Mouse (Mus musculus) heart, adult 2 months (tissue): ENCODE measurements at regions not wholly inside any gene's neighbourhood (a gene's known extent, or its start where the extent isn't known, plus 50 kb on each side); places are given as distances from the start of the nearest gene placed in this dataset.

ENCODE experiments used
- CTCF ChIP-seq: fragments of 200-600 bp; IDR thresholded peaks from 2 replicates; pipeline ENCODE4 v1.8.1; 2022; ENCODE audit warnings: antibody characterized with exemption, mild to moderate bottlenecking, moderate library complexity
- POLR2A ChIP-seq: fragments of 200-500 bp; IDR thresholded peaks from 2 replicates; pipeline ENCODE4 v1.6.1; 2011; ENCODE audit warnings: mild to moderate bottlenecking, low read depth, low read length, control low read depth; ENCODE audit not compliant: insufficient read depth

GRCm38 (mm10) chr13:99090361-99090760, 94.3 kb upstream of the Zfp366 start:
- TF ChIP-seq CTCF (no peak), POLR2A (no peak)
